Mouse (Mus musculus) urinary bladder, adult 2 months (tissue): Measurements from ENCODE around the gene Clpx. TPM values are rescaled to one million over a fixed set of nuclear protein-coding genes. Genes with fewer than 3 reads are reported as not detected.
"Not testable (repeated sequence)": the region's sequence is repeated elsewhere in the genome, so short reads cannot be mapped to it uniquely, and the experiment has no call there.

Experiments
- DNase-seq: peaks from one replicate; pipeline ENCODE4 v3.0.0; 2022; ENCODE audit warnings: low spot score
- polyA plus RNA-seq: library from polyadenylated mRNA; depleted of rRNA; stranded (reverse); fragments of >200 nt; gene quantifications from 2 replicates; pipeline ENCODE4 v1.2.3, GENCODE M21; 2012; rRNA removed

The Clpx gene
- 23.9 and 25.2 TPM in 2 replicates for polyA plus RNA-seq

DNA sequence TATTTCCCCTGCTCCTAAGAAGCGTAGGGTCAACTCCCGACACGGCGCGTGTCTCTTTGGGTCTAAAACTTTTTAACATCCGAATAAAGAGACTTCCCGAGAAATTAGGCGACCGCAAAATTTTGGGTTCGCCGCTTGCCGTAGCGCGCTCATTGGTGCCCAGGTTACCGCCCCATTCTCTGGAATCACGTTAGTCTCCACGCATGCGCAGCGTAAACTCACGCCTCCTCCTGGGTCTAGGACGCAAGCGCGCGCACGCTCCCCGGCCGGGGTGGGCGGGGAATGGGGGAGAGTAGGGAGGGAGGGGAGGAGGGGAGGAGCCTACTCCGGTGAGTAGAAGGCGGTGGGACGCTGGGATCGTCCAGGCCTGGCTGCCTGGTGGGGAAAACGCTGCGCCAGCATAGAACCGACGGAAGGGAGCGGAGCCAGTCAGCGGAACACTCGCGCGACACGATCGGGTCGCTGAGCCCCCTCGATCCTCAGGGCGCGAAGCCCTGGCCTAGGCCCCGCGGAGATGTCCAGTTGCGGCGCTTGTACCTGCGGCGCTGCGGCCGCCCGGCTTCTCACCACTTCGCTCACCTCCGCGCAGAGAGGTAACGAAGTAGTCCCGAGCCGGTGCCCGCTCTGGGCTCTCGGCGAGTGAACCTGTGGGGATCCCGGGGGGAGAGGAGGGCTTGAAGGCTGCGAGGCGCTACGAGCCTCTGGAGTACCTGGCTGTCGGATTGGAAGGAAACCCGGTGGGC, at the start of gene Clpx:
Gene Clpx (plus strand): TSS at position 288 of the 743 bp plus-strand sequence.
- peak; percentile 93 for DNase-seq

DNA sequence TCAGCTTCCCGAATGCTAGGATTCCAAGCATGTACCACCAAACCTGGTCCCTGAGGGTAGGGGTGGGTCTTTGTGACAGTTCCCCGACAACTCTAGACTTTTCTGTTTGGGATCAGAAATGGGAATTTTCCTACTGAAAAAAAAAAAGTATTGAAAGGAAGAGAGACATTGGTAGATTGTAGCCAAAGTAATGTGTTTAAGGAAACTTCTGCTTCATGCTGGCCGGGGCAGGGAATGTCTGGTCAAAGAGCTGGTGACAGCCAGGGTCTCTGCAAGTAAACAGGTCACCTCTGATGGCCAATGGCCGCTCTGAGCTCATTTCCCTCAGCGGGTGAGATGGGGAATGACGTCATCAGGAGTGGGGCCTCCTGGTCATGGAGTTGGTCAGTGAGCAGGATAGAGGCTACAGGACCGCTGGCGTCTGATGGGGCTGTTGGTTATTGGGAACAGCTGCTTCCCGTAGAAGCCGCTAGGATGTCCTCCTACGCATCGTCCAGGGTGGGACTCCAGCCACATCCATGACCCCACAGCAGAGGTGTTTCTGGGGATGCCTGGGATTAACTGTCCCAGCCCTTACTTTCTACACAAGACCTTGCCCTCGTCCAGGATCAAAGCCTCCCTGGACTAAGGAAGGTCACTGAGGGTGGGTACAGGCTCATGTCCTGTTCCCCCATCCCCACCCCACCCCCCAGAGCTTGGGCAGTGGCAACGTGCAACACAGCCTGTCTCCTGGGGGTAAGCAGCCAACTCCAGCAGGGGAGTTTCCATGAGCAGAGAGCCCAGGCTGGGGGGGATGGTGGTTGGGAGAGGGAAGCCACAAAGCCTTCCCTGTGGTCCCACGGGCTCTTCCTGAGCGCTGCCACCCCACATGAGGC, 46.3 kb upstream of the Clpx start:
- DNase-seq: no peak

DNA sequence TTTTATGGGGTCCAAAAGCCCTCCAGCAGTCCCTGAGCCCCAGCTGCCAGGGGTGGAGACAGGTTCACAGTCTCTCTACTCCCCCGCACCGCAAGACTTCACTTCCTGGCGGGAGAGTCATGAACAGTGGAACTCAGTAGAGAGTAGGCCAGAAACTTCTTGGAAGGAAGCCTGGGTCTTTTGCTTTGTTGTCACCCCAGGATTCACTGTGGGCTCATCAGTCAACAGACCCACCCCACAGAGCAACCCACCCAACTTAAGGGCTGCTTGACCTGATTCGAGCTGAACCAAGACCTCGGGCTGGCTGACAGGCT, 45.7 kb upstream of the Clpx start:
- DNase-seq: no peak

DNA sequence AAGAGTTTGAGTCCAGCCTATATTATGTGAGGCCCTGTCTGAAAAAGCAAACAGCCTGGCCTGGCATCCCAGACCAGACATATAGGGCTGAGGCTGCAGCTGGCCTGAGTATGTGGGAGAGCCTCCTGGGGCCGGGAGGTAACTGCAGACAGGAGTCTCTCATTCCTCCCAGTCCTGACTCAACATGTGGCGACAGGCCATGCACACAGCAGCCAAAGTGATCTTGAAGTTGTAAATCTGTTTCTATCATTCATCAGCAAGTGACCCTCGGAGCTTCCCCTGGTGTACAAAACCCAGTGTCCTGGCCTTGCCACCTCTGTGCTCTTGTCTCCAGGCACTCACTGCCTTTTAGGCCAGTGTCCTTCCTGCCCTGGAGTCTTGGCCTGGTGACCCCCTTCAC, 42.0 kb upstream of the Clpx start:
- DNase-seq: no peak

DNA sequence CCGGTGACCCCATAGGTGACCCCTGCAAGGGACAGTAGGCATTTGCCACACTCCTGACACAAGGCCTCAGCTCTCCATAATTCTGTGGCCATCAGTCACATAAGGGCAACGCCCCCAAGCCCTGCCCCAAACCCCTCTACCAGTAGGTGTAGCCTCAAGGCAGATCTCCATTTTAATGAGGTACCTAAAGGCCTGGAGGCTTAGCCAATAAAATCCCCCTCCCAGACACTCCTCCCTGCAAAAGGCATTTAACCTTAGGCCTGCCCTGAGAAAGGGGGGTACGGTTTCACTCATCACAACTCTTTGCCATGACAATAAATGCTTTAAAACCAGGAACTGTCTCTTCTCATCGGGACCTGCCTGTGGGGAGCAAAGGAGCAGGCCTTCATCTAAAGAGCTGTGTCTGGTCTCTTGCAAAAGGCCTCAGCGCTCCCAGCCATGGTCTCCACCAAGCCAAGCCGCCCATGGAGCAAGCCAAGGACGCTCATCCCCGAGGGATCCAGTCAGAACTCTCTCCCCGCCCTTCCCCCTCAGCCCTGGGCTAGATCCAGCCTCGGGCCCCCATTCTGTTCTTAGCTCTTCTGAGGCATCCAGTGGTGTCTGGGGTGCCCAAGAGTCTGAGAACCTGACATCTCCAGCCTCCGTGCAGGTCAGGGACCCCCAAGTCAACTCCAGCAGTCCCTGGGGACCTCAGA, 38.0 kb upstream of the Clpx start:
- no peak for DNase-seq

DNA sequence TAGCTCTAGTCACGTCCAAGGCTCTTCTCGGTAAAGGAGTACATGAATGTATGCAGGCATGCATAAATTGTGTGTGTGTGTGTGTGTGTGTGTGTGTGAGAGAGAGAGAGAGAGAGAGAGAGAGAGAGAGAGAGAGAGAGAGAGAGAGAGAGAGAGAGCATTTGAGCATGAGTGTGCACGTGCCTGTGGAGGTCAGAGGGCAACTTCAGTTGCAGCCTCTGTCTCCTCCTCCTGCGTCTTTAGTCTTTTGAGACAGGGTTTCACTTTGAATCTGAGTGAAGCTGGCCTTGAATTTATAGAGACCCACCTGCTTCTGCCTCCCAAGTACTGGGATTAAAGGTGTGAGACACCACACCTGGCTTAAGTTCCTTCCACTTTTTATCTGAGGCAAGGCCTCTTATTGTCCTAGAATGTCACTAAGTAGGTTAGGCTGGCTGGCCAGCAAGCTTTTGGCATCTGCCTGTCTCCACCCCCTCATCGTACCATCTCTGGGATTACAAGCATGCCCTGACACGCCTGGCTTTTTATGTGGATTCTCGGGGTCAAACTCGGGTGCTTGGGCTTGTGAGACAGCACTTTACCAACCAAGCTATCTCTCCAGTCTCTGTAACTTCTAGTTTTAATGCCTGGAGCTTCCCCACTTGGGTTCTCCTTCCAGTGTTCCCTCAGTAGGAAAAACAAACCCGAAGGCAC, 36.7 kb upstream of the Clpx start:
- DNase-seq: no peak

DNA sequence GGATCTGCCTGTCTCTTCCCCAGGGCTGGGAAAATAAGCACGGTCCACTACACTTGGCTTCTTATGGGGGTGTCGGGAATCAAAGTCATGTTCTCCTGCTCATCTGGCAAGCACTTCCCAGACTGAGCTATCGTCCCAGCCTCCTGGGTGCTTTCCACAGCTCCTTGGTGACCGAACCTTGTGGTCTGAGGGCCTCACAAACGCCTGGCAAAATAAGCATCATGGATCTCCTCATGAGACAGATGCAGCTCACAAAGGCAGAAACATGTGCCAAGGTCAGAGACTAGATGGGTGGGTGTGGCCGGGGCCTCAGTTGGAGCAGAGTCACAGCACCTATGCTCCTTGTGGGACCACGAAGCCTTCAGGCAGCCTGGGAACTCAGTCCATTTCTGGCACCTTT, 34.7 kb upstream of the Clpx start:
- DNase-seq: no peak

DNA sequence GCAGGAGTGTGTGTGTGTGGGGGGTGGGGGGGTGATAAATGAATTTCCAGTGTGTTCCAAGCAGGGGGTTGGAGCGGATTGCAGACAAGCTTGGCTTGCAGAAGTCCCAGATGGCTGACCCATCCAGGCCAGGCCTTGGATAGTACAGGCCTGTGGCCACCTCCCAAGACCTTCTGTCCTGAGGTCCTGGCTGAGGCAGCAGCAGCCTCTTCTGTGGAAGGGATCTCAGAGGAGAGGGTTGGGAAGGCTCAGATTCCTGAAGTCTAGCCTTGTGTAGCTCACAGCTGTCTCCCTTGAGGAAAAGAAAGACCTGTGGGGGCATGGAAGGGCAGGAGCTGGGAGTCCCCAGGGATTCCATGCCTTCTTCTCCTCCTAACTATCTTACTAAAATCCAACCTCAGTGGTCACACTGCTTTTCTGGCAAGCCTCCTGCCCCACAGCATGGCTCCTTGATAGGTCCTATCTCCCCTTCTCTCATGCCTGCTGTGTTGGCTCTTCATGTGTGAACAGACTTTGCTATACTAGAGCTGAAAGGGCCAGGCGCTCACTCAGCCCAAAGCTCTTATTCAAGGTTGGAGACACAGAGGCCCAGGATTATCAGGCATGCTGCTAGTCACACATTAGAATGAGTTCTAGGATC, 32.3 kb upstream of the Clpx start:
- DNase-seq: no peak

DNA sequence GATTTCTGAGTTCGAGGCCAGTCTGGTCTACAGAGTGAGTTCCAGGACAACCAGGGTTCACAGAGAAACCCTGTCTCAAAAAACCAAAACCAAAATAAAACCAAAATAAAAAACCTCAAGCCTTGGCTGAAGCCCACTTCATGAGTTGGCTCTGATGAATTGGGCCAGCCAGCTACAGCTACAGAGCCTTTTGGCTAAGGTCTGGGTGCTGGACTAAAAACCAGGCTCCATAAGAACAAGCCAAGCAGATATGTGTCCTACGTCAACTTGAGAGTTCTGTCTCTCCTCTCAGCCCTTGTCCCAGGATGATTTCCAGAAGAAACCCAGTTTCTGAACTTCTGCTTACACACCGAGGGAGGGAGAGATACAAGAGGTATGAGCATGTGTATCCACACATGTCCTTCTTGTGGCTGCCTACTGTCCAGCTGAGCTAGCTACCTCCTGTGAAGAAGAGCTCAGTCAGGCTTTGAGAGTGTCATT, 31.4 kb upstream of the Clpx start:
- DNase-seq: no peak

DNA sequence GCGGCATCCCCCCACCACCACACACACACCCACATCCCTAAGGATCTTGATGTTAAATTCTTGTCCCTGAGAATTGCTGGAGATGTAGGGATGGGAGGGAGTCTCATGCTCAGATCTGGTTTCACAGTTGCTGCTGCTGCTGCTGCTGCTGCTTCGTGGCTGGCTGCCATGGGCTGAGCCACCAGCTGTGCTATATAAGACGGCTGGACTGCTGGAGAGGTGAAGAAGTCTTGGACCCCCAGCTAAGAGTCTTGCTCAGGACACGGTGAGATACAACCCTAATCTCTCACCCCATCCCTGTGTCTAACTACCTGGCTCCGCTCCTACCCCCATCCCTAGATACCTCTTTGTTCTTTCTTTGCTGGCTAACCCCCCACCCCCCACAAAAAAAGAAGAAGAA, 29.1 kb upstream of the Clpx start, which contains the start of gene Cilp:
Gene Cilp (plus strand): TSS at position 222 of the 400 bp plus-strand sequence.
- DNase-seq: no peak

DNA sequence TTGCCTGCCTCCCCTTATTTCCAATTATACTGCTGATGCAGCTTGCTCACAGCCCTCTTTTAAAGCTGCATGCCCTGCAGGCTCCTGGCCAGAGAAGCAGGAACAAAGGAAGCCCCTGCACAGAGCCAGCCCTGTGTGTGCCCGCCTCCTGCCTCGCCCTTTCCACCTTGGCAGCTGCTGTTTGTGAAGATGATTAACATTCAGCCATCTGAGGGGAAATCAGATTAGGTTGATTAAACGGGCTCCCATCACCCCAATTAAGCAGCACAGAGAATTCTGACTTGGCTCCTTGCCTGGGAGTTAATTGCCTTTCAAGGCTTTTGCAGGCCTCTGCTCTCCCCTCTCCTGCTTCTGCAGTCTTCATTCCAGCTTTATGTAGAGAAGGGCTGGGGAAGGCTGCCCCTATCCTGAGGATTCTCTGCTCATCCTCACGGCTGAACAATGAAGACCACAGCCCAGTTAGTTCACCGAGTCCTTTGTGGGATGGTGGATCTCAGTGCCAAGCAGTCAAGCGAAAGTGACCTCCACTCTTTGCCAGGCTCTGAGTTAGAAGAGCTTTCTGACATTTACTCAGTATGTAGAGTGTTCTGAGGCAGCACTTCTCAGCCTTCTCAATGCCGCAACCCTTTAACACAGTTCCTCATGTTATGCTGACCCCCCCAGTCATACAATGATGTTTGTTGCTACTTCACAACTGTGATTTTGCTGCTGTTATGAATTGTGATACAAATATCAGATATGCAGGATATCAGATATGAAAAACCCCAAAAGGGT, 26.1 kb upstream of the Clpx start:
- no peak for DNase-seq

DNA sequence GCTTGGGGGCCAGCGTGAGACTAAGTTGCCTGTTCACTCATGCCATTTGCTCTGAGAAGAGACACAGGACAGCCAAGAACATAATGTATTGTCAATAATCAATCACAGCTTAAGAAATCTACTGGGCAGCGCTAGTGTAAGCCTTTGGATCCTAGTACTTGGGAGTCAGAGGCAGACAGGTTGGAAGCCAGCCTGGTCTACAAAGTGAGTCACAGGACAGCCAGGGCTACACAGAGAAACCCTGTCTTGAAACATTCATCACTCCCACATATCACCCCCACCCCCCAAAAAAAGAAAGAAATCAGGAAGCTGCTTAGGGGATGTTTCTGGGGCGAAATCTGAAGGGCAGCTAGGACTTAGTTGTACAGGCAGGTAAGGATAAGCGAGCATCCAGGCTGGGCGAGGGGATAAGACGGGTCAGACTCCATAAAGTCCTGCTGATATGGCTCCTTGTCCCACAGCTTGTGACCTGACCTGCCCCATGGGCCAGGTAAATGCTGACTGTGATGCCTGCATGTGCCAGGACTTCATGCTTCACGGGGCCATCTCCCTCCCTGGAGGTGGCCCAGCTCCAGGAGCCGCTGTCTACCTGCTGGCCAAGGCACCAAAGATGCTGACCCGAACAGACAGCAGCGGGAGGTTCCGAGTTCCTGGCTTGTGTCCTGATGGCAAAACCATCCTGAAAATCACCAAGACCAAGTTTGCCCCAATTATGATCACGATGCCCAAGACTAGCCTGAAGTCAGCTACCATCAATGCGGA, 20.8 kb upstream of the Clpx start:
- no peak for DNase-seq

DNA sequence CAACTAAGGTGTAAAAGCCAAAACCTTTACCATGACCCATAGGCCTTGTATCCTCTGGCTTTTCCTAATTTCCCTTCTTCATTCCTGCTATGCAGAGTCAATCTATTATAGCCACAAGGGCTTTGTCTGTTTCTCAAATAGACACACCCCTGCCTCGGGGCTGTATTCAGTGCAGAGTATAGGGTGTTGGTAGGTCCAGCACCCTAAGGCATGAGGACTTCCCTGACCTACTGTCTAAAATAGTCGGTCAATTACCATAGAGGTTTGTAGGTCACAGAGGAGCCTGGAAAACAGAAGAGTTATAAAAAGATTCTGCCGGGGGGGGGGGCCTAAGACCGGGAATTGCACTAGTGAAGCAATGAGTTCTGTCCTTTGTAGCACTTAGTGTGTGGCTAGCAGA, 20.2 kb upstream of the Clpx start:
- DNase-seq: no peak

DNA sequence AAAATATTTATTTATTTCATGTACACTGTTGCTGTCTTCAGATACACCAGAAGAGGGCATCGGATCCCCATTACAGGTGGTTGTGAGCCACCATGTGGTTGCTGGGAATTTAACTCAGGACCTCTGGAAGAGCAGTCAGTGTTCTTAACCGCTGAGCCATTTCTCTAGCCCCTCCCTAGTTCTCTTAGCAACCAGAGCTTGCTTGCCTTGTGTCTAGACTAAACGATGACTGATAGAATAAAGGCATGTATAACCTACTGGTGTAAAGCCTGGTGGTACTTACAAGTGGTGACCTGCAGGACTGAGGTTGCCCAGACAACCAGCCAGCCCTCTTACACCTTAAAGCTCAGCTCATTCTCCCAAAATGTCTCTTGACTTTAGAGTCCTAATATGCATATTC, 19.2 kb upstream of the Clpx start:
- DNase-seq: not testable (repeated sequence)

DNA sequence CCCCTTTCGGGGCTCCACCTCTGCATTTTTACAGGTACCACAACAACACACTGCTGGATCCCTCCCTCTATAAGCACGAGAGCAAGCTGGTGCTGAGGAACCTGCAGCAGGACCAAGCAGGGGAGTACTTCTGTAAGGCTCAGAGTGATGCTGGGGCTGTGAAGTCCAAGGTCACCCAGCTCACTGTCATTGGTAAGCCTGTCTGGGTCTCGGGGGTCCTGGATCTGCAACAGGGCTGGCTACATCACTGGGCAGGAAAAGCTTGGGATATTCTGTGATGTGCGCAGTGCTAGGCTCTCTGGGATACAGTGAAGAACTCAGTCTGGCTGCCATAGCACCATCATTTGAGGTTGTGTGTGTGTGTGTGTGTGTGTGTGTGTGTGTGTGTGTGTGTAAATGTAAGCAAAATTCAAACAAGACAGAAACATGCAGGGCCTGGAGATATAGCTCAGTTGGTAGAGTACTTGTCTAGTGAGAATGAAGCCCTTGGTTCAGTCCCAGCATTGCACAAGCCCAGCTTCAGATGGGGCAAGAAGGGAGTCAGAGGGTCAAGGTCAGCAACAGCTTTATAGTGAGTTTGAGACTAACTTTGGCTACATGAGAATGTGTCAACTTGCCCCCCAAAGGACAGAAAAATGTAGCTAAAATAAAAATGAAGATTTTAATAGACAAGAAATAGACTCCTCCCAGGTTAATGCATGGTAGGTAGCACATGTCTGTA, 18.1 kb upstream of the Clpx start:
- DNase-seq: no peak

DNA sequence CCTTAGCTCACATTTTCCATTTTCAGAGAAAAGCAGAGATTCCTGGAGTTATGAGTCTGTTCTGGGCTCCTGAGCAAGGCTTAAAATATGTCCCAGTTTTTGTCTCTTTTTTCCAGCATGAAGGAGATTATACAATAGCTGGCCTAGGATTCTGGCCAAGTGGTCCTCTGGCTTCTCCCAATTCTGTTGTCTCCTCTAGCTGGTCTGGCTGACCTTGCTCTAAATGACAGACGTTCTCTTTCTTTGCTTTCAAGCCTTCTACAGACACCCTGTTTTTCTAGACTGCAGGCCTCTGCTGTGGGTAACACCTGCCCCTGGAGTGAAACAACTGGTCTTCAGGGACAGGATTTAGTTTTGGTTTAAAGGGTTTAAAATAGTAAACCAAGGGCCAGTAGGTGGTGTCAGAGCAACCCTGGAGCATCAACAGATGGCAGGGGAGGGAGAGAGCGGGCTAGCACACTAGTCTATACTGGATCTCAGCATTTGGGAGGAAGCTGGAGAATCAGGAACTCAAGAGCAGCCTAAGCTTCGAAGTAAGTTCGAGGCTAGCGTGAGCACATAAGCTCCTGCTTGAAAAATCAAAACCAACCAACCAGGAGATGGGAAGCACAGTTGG, 12.4 kb upstream of the Clpx start:
- DNase-seq: no peak

DNA sequence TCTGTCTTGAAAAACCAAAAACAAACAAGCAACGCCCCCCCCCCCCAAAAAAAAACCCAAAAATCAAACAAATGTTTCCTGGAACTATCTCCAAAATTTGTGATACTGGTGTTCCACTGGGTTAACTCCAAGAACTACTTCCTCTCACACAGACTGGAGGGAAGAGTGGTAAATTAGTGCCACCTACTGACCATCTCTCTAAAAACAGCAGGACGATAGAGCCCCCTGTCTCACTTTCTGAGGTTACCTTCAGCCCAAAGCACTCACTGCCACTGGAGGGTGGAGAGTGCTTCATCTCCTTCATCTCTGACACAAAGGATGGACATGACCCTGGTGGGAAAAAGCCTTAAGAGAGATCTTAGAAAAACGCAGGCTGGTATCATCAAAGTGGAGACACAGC, 10.8 kb upstream of the Clpx start:
- DNase-seq: no peak

DNA sequence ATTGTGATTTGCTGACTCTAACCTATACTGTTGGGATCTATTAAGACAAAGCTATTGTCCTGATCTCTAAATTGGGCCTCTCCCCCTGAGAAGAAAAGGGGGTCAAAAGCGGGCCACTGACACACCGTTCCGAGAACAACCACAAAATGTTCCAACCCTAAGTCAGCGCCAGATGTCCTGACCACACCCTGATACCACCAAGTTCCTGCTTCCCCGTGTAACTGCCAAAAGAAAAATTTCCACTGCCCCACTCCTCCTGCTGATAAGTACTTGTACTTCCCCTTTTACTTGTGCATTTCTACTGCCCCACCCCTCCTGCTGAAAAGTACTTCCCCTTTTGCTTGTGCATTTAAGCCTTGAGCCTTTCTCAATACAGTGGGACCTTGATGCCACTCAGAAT, 5.8 kb upstream of the Clpx start:
- not testable (repeated sequence) for DNase-seq

DNA sequence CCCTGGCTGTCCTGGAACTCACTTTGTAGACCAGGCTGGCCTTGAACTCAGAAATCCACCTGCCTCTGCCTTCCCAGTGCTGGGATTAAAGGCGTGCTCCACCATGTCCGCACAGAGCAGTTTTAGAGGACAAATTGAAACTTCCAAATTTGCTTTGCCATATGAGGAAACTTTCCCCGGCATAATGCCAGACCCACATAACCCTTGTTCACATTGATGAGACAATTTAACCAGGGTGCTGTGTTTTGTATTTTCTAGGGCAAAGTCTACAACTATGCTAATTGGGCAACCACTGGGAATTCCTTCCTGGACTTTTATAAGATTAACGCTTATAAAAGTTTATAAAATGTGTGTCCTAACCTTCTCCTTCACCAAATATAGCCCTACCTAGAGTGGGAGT, 4.1 kb upstream of the Clpx start:
- DNase-seq: no peak
